Mouse (Mus musculus) heart, postnatal 0 days (tissue): ENCODE measurements around the gene Tmem164. TPM values are rescaled to one million over a fixed set of nuclear protein-coding genes. Genes with fewer than 3 reads are reported as not detected.
A peak's percentile ranks its signal among the peaks of the same experiment; 100 is the strongest.

ENCODE experiments used
- ATAC-seq: fragments of 200-750 bp; cut with Nextera tagmentation; 2 replicates; pipeline ENCODE4 v1.8.0; 2017; ENCODE audit warnings: low read depth, moderate number of reproducible peaks, moderate library complexity; ENCODE audit not compliant: insufficient read depth
- DNase-seq: peaks from one replicate; pipeline ENCODE4 v3.0.0-alpha.2; 2016; ENCODE audit warnings: low spot score
- H3K27ac ChIP-seq: fragments of 300-500 bp; sonication (generic); 2 replicates; pipeline ENCODE4 v1.5.1; 2014; ENCODE audit warnings: low read depth, mild to moderate bottlenecking
- H3K27me3 ChIP-seq: fragments of 300-500 bp; sonication (generic); 2 replicates; pipeline ENCODE4 v1.6.1; 2014; ENCODE audit warnings: low read length, mixed read lengths; ENCODE audit not compliant: control insufficient read depth, insufficient read depth
- H3K36me3 ChIP-seq: fragments of 300-500 bp; sonication (generic); replicated peaks from 2 replicates; pipeline ENCODE4 v1.6.1; 2014; ENCODE audit warnings: low read length, mixed read lengths; ENCODE audit not compliant: control insufficient read depth, insufficient read depth
- H3K4me1 ChIP-seq: fragments of 300-500 bp; sonication (generic); 2 replicates; pipeline ENCODE4 v1.6.1; 2014; ENCODE audit warnings: antibody characterized with exemption; ENCODE audit not compliant: control insufficient read depth, insufficient read depth
- H3K4me2 ChIP-seq: fragments of 300-500 bp; sonication (generic); 2 replicates; pipeline ENCODE4 v1.6.1; 2014; ENCODE audit warnings: low read depth, mild to moderate bottlenecking, low read length, moderate library complexity
- H3K4me3 ChIP-seq: fragments of 300-500 bp; sonication (generic); 2 replicates; pipeline ENCODE4 v1.5.1; 2014; ENCODE audit warnings: low read depth, low read length
- H3K9ac ChIP-seq: fragments of 300-500 bp; sonication (generic); replicated peaks from 2 replicates; pipeline ENCODE4 v1.6.1; 2014; ENCODE audit warnings: low read depth, low read length, mixed read lengths
- H3K9me3 ChIP-seq: fragments of 300-500 bp; sonication (generic); replicated peaks from 2 replicates; pipeline ENCODE4 v1.6.1; 2016; ENCODE audit warnings: low read length; ENCODE audit not compliant: control insufficient read depth
- CTCF ChIP-seq: IDR thresholded peaks from 2 replicates; pipeline ENCODE4 v1.5.1; 2016; ENCODE audit warnings: antibody characterized with exemption, control low read depth, low read depth
- EP300 ChIP-seq: IDR thresholded peaks from 2 replicates; pipeline ENCODE4 v1.6.1; 2016; ENCODE audit warnings: antibody characterized with exemption, low read depth
- WGBS: fragments of 180-500 bp; shearing (Covaris S2); extraction: QIAGEN DNeasy Blood & Tissue Kit; methylation state at CpG from one replicate; pipeline ENCODE4 v1.1.7; 2014; 5-methylcytosine and 5-hydroxymethylcytosine counted together
- polyA plus RNA-seq: library from polyadenylated mRNA; unstranded; fragments of >200 nt; fragmentation: Nextera tagmentation; extraction: Ambion mirVana; gene quantifications from 2 replicates; pipeline ENCODE4 v1.2.1, GENCODE M21; 2015
- total RNA-seq: library from RNA; depleted of rRNA; stranded (reverse); fragments of >200 nt; gene quantifications from 2 replicates; pipeline ENCODE4 v1.2.3, GENCODE M21; 2014; ENCODE audit warnings: low replicate concordance

Tmem164 gene
- total and polyA plus RNA-seq, 2 experiments from 2014 or later = 57.0 to 127 TPM

DNA sequence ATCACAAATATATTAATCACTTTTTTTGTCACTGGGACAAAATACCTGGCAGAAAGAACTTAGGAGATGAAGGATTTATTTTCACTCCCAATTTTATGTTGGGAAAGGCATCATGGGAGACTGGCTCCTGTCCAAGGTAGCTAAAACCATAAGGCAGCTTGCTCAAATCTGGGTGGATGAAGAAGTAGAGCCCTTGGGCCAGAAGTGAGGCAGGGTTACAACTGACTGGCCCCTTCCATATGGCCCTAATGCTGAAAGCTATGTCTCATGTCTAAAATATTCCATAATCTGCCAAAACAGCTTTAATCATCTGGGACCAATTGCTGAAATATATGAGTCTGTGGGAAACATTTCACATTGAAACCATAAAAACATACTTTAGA, 15.8 kb upstream of the Tmem164 start:
- no peaks in the 10 kb centered on the region for H3K36me3 ChIP-seq
- DNase-seq (no peak), ATAC-seq (no peak)
- no peaks in the 10 kb centered on the region for H3K4me1 ChIP-seq
- no peaks in the 10 kb centered on the region for H3K9me3 ChIP-seq
- H3K4me2 ChIP-seq = no peak overlapping the region
- H3K9ac ChIP-seq = no peak overlapping the region
- H3K27ac ChIP-seq = peak overlapping the region; percentile 25; the same call in 1 of the 2 replicates
- no peak overlapping the region for H3K4me3 ChIP-seq
- no peaks in the 10 kb centered on the region for H3K27me3 ChIP-seq
- TF ChIP-seq EP300 = no peak
- no peak for TF ChIP-seq CTCF

DNA sequence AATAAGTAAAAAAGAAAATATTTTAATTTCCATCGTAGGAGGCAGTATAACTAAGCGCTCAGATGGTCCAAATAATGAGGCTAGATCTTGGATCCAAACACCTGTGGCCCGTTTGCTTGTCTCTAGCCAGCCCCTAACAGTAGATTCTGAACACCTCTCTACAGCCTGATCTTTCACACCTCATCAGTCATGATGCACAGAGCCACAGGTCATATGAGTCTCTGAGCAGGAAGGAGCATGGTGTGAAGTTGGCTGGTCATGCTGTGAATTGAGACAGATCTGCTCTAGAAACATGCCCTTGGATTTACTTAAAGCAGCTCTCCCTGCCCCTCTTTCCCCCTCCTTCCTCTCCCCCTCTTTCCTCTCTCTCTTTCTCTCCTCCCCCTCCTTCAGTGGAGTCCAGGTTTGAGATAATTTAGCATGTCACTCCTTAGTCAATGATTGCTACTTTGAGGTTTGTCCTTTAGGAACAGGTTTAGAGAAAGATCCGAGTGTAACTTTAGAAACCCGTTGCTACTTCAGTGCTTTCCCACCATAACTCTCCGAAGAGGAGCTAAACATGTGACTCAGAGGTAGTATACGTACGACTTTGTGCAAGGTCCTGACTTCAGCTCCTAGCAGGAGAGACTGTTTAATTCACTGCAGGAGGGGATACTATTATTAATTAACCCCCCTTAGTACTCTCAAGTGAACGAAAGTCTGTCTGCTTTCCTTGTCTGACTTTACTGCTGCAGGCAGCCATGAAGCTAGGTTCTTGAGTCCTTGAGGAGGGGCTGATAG, 11.7 kb upstream of the Tmem164 start:
- H3K9ac ChIP-seq = no peak overlapping the region
- DNase-seq (no peak), ATAC-seq (no peak)
- H3K4me3 ChIP-seq = no peak overlapping the region
- no peaks in the 10 kb centered on the region for H3K27me3 ChIP-seq
- H3K4me2 ChIP-seq = no peak overlapping the region
- TF ChIP-seq EP300 (no peak), CTCF (no peak)
- H3K36me3 ChIP-seq = no peaks in the 10 kb centered on the region
- no peak overlapping the region for H3K27ac ChIP-seq
- WGBS = 63% methylated on average over 9 of the region's 9 CpGs
- no peaks in the 10 kb centered on the region for H3K4me1 ChIP-seq
- no peaks in the 10 kb centered on the region for H3K9me3 ChIP-seq

DNA sequence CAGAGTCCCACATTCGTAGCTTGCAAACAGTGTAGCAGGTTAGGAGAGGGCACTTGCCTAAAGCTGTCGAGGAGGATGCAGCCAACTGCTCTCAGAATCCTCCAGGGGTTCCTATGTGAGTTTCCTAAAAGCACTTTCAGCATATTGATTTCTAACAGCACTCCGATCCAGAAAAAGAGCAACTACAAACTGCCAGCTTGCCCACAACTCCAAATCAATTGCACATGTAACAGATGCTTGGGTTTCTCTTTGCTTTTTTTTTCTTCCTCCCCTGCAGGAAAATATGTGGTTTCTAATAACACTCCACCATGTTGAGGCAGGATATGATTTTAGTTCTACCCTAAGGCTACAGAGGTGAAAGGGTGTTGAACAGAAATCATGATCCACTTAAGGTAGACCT, 11.1 kb upstream of the Tmem164 start:
- Histone ChIP-seq H3K36me3 (no peaks in the 10 kb centered on the region), H3K9me3 (no peaks in the 10 kb centered on the region), H3K4me3 (no peak overlapping the region), H3K9ac (no peak overlapping the region), H3K4me1 (no peaks in the 10 kb centered on the region), H3K4me2 (no peak overlapping the region), H3K27me3 (no peaks in the 10 kb centered on the region), H3K27ac (no peak overlapping the region)
- WGBS = 50% methylated on average over 3 of the region's 3 CpGs
- no peak for ATAC-seq
- TF ChIP-seq CTCF (no peak), EP300 (no peak)
- DNase-seq = no peak

DNA sequence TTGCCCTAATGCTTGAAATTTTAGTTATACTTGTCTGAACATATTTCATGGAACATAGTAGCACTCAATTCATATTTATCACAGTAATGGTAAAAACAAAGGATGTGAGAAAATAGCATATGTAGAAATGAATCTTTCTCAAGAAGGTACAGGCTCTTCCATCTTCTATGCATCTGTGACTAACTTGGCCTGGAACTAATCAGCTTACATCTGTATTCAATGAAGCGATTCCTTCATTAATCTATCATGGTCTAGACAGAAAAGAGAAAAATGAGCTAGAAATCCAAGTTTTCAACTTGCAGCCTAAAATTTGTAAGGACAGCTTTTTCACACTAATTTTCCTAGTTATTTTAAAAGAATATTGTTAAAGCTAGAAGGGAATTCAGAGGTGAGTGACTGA, 10.1 kb upstream of the Tmem164 start:
- no peak for ATAC-seq
- no peak for DNase-seq
- Histone ChIP-seq H3K9ac (no peak overlapping the region), H3K27ac (no peak overlapping the region), H3K4me3 (no peak overlapping the region), H3K9me3 (no peaks in the 10 kb centered on the region), H3K4me1 (no peaks in the 10 kb centered on the region), H3K4me2 (no peak overlapping the region), H3K27me3 (no peaks in the 10 kb centered on the region), H3K36me3 (no peaks in the 10 kb centered on the region)
- WGBS = 67% methylated on average over 1 of the region's 1 CpGs
- no peak for TF ChIP-seq CTCF
- TF ChIP-seq EP300 = no peak

DNA sequence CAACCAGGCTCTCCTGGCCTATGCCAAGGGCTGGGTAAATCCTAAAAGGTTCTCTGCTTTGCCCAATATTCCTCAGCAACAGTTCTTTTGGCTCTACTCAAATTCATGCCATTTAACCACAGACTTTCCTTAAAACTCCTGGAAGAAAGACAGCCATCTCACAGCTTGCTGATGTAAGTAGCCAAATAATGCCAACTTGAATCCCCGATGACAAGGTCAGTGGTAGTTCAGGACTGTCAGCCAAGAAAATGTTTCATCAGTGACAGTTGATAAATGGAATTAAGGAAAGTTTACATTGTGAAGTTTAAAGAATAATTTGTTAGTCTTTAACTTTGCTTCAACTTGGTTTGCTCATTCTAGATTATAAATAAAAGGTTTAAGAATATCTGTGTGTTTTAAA, 8.5 kb upstream of the Tmem164 start:
- TF ChIP-seq CTCF = no peak
- no peak for TF ChIP-seq EP300
- no peak overlapping the region for H3K9ac ChIP-seq
- H3K27me3 ChIP-seq = no peaks in the 10 kb centered on the region
- no peak overlapping the region for H3K27ac ChIP-seq
- no peak overlapping the region for H3K4me2 ChIP-seq
- no peak overlapping the region for H3K4me3 ChIP-seq
- ATAC-seq (no peak), DNase-seq (no peak)
- 60% methylated on average over 1 of the region's 1 CpGs for WGBS
- no peaks in the 10 kb centered on the region for H3K4me1 ChIP-seq
- no peaks in the 10 kb centered on the region for H3K36me3 ChIP-seq
- H3K9me3 ChIP-seq = no peaks in the 10 kb centered on the region

DNA sequence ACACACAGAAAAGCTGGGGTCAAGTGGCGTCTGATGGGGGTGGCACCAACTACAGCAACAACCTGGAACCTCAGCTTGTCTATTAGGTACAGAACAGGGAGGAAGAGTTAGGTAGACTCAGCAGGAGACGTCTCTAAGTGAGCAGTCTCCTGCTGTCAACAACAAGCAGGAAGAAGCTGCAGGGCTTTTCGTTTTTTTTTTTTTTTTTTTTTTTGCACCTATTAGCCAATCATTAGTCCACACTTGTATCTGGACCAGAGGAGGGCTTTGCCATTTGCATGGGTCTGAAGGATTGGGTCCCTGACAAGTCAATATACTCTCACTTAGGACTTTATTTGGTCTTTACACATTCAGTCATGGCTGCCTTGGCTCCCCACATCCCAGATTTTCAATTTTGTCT, 4.0 kb upstream of the Tmem164 start:
- WGBS = 34% methylated on average over 3 of the region's 3 CpGs
- no peak overlapping the region for H3K4me2 ChIP-seq
- H3K4me3 ChIP-seq = no peak overlapping the region
- no peaks in the 10 kb centered on the region for H3K27me3 ChIP-seq
- H3K27ac ChIP-seq = no peak overlapping the region
- H3K36me3 ChIP-seq = no peaks in the 10 kb centered on the region
- ATAC-seq = no peak
- TF ChIP-seq EP300 = no peak
- H3K4me1 ChIP-seq = no peaks in the 10 kb centered on the region
- H3K9ac ChIP-seq = no peak overlapping the region
- no peak for DNase-seq
- H3K9me3 ChIP-seq = no peaks in the 10 kb centered on the region
